Mouse (Mus musculus): ENCODE measurements around the gene Paqr9. TPM values are rescaled to one million over a fixed set of nuclear protein-coding genes. Genes with fewer than 3 reads are reported as not detected.

Gene Paqr9
- polyA plus RNA-seq, 1 experiment from 2014 or later = 6.1 TPM

- Histone ChIP-seq H3K4me3 (ENCODE audit: low read length) (no peak overlapping the region), H3K36me3 (ENCODE audit: control insufficient read depth, insufficient read depth, low read length) (no peaks in the 10 kb centered on the region), H3K9ac (ENCODE audit: low read depth, low read length) (no peak overlapping the region), H3K4me2 (ENCODE audit: low read length) (no peak overlapping the region), H3K27ac (ENCODE audit: low read depth, low read length) (no peak overlapping the region), H3K27me3 (replicated peaks; ENCODE audit: control insufficient read depth, insufficient read depth, low read length) (no peaks in the 10 kb centered on the region; the same call in none of the 2 replicates), H3K9me3 (ENCODE audit: control insufficient read depth, low read length) (no peaks in the 10 kb centered on the region), H3K4me1 (ENCODE audit: control insufficient read depth, insufficient read depth, low read depth, low read length) (peaks cover 10% of the 10 kb centered on the region)
- ATAC-seq = no peak
- 70% methylated on average over 5 of the region's 5 CpGs for WGBS
These were observed 4.2 kb upstream of the Paqr9 start for GRCm38 (mm10) chr9:95555233-95555740.

- Histone ChIP-seq H3K36me3 (ENCODE audit: control insufficient read depth, insufficient read depth, low read length) (no peaks in the 10 kb centered on the region), H3K27me3 (replicated peaks; ENCODE audit: control insufficient read depth, insufficient read depth, low read length) (peaks cover 6% of the 10 kb centered on the region), H3K9me3 (ENCODE audit: control insufficient read depth, low read length) (no peaks in the 10 kb centered on the region), H3K9ac (ENCODE audit: low read depth, low read length) (no peak overlapping the region), H3K27ac (ENCODE audit: low read depth, low read length) (no peak overlapping the region), H3K4me3 (ENCODE audit: low read length) (no peak overlapping the region), H3K4me2 (ENCODE audit: low read length) (no peak overlapping the region), H3K4me1 (ENCODE audit: control insufficient read depth, insufficient read depth, low read depth, low read length) (peaks cover 17% of the 10 kb centered on the region)
- WGBS = 94% methylated on average over 4 of the region's 4 CpGs
- ATAC-seq = no peak
These were observed 3.4 kb upstream of the Paqr9 start for GRCm38 (mm10) chr9:95556067-95556512.

- no peaks in the 10 kb centered on the region for H3K9me3 ChIP-seq (ENCODE audit: control insufficient read depth, low read length)
- H3K27ac ChIP-seq (ENCODE audit: low read depth, low read length) = no peak overlapping the region
- no peak overlapping the region for H3K9ac ChIP-seq (ENCODE audit: low read depth, low read length)
- H3K4me2 ChIP-seq (ENCODE audit: low read length) = no peak overlapping the region
- H3K27me3 ChIP-seq (replicated peaks; ENCODE audit: control insufficient read depth, insufficient read depth, low read length) = peaks cover 6% of the 10 kb centered on the region
- WGBS = 68% methylated on average over 6 of the region's 6 CpGs
- no peak overlapping the region for H3K4me3 ChIP-seq (ENCODE audit: low read length)
- no peak for ATAC-seq
- H3K36me3 ChIP-seq (ENCODE audit: control insufficient read depth, insufficient read depth, low read length) = no peaks in the 10 kb centered on the region
- peaks cover 28% of the 10 kb centered on the region for H3K4me1 ChIP-seq (ENCODE audit: control insufficient read depth, insufficient read depth, low read depth, low read length)
These were observed 1.7 kb upstream of the Paqr9 start for GRCm38 (mm10) chr9:95557722-95558121.

GRCm38 (mm10) chr9:95558726-95559058, 765 bp upstream of the Paqr9 start:
- ATAC-seq = no peak
- peak overlapping the region; percentile 84 for H3K27ac ChIP-seq (ENCODE audit: low read depth, low read length)
- no peaks in the 10 kb centered on the region for H3K36me3 ChIP-seq (ENCODE audit: control insufficient read depth, insufficient read depth, low read length)
- H3K4me2 ChIP-seq (ENCODE audit: low read length) = peak overlapping the region; percentile 96
- 8% methylated on average over 11 of the region's 11 CpGs for WGBS
- no peaks in the 10 kb centered on the region for H3K9me3 ChIP-seq (ENCODE audit: control insufficient read depth, low read length)
- H3K27me3 ChIP-seq (replicated peaks; ENCODE audit: control insufficient read depth, insufficient read depth, low read length) = peaks cover 6% of the 10 kb centered on the region
- peak overlapping the region; percentile 83 for H3K4me3 ChIP-seq (ENCODE audit: low read length)
- peak overlapping the region; percentile 88 for H3K9ac ChIP-seq (ENCODE audit: low read depth, low read length)
- peaks cover 28% of the 10 kb centered on the region for H3K4me1 ChIP-seq (ENCODE audit: control insufficient read depth, insufficient read depth, low read depth, low read length)

- H3K36me3 ChIP-seq (ENCODE audit: control insufficient read depth, insufficient read depth, low read length) = no peaks in the 10 kb centered on the region
- 12% methylated on average over 73 of the region's 78 CpGs for WGBS
- no peaks in the 10 kb centered on the region for H3K9me3 ChIP-seq (ENCODE audit: control insufficient read depth, low read length)
- peak; percentile 73 for ATAC-seq
- H3K4me2 ChIP-seq (ENCODE audit: low read length) = peak overlapping the region; percentile 96
- peak overlapping the region; percentile 84 for H3K27ac ChIP-seq (ENCODE audit: low read depth, low read length)
- H3K27me3 ChIP-seq (replicated peaks; ENCODE audit: control insufficient read depth, insufficient read depth, low read length) = peaks cover 6% of the 10 kb centered on the region
- peak overlapping the region; percentile 88 for H3K9ac ChIP-seq (ENCODE audit: low read depth, low read length)
- peak overlapping the region; percentile 83 for H3K4me3 ChIP-seq (ENCODE audit: low read length)
- peaks cover 28% of the 10 kb centered on the region for H3K4me1 ChIP-seq (ENCODE audit: control insufficient read depth, insufficient read depth, low read depth, low read length)
These were observed 679 bp downstream of the Paqr9 start for GRCm38 (mm10) chr9:95559936-95560735.

GRCm38 (mm10) chr9:95564047-95564446, 4.6 kb downstream of the Paqr9 start:
- H3K36me3 ChIP-seq (ENCODE audit: control insufficient read depth, insufficient read depth, low read length) = no peaks in the 10 kb centered on the region
- ATAC-seq = no peak
- WGBS = 87% methylated on average over 4 of the region's 4 CpGs
- no peak overlapping the region for H3K4me3 ChIP-seq (ENCODE audit: low read length)
- no peak overlapping the region for H3K4me2 ChIP-seq (ENCODE audit: low read length)
- no peak overlapping the region for H3K27ac ChIP-seq (ENCODE audit: low read depth, low read length)
- H3K4me1 ChIP-seq (ENCODE audit: control insufficient read depth, insufficient read depth, low read depth, low read length) = peaks cover 23% of the 10 kb centered on the region
- H3K9me3 ChIP-seq (ENCODE audit: control insufficient read depth, low read length) = no peaks in the 10 kb centered on the region
- peaks cover 6% of the 10 kb centered on the region; the same call in 1 of the 2 replicates for H3K27me3 ChIP-seq (replicated peaks; ENCODE audit: control insufficient read depth, insufficient read depth, low read length)
- H3K9ac ChIP-seq (ENCODE audit: low read depth, low read length) = no peak overlapping the region

GRCm38 (mm10) chr9:95566394-95566793, 6.9 kb downstream of the Paqr9 start:
- H3K27ac ChIP-seq (ENCODE audit: low read depth, low read length) = no peak overlapping the region
- no peak overlapping the region for H3K4me3 ChIP-seq (ENCODE audit: low read length)
- no peak overlapping the region for H3K4me2 ChIP-seq (ENCODE audit: low read length)
- no peaks in the 10 kb centered on the region for H3K36me3 ChIP-seq (ENCODE audit: control insufficient read depth, insufficient read depth, low read length)
- ATAC-seq = no peak
- WGBS = 89% methylated on average over 10 of the region's 10 CpGs
- H3K27me3 ChIP-seq (replicated peaks; ENCODE audit: control insufficient read depth, insufficient read depth, low read length) = no peaks in the 10 kb centered on the region
- no peak overlapping the region for H3K9ac ChIP-seq (ENCODE audit: low read depth, low read length)
- H3K4me1 ChIP-seq (ENCODE audit: control insufficient read depth, insufficient read depth, low read depth, low read length) = peaks cover 8% of the 10 kb centered on the region
- no peaks in the 10 kb centered on the region for H3K9me3 ChIP-seq (ENCODE audit: control insufficient read depth, low read length)

- ATAC-seq = peak; percentile 69; the same call in 1 of the 2 replicates
- H3K4me3 ChIP-seq (ENCODE audit: low read length) = no peak overlapping the region
- H3K4me2 ChIP-seq (ENCODE audit: low read length) = no peak overlapping the region
- H3K36me3 ChIP-seq (ENCODE audit: control insufficient read depth, insufficient read depth, low read length) = no peaks in the 10 kb centered on the region
- 47% methylated on average over 5 of the region's 5 CpGs for WGBS
- no peaks in the 10 kb centered on the region for H3K9me3 ChIP-seq (ENCODE audit: control insufficient read depth, low read length)
- H3K27me3 ChIP-seq (replicated peaks; ENCODE audit: control insufficient read depth, insufficient read depth, low read length) = no peaks in the 10 kb centered on the region
- H3K9ac ChIP-seq (ENCODE audit: low read depth, low read length) = no peak overlapping the region
- no peak overlapping the region for H3K27ac ChIP-seq (ENCODE audit: low read depth, low read length)
- H3K4me1 ChIP-seq (ENCODE audit: control insufficient read depth, insufficient read depth, low read depth, low read length) = peaks cover 4% of the 10 kb centered on the region
These were observed 7.5 kb downstream of the Paqr9 start for GRCm38 (mm10) chr9:95566931-95567330.

- Histone ChIP-seq H3K9me3 (ENCODE audit: control insufficient read depth, low read length) (no peaks in the 10 kb centered on the region), H3K4me1 (ENCODE audit: control insufficient read depth, insufficient read depth, low read depth, low read length) (no peaks in the 10 kb centered on the region; the same call in 1 of the 2 replicates), H3K9ac (ENCODE audit: low read depth, low read length) (no peak overlapping the region), H3K4me3 (ENCODE audit: low read length) (no peak overlapping the region), H3K27ac (ENCODE audit: low read depth, low read length) (no peak overlapping the region), H3K27me3 (replicated peaks; ENCODE audit: control insufficient read depth, insufficient read depth, low read length) (no peaks in the 10 kb centered on the region), H3K4me2 (ENCODE audit: low read length) (no peak overlapping the region), H3K36me3 (ENCODE audit: control insufficient read depth, insufficient read depth, low read length) (no peaks in the 10 kb centered on the region)
- no peak for ATAC-seq
- WGBS = 87% methylated on average over 5 of the region's 5 CpGs
These were observed 9.8 kb downstream of the Paqr9 start for GRCm38 (mm10) chr9:95569249-95569648.
